Mouse (Mus musculus): ENCODE measurements around the gene Elovl4.

The Elovl4 gene

GRCm38 (mm10) chr9:83805977-83806815 is at the start of gene Elovl4:
Gene Elovl4, minus strand, starts transcription at chr9:83806277.
- peak; percentile 95 for DNase-seq

GRCm38 (mm10) chr9:83852464-83852863 is 46.4 kb upstream of the Elovl4 start:
- DNase-seq, result no peak

GRCm38 (mm10) chr9:83834748-83835313 is 28.8 kb upstream of the Elovl4 start:
- DNase-seq, result no peak

GRCm38 (mm10) chr9:83833811-83834747 is 28.0 kb upstream of the Elovl4 start, which contains the start of gene Ttk:
Gene Ttk, plus strand, starts transcription at chr9:83834689.
- DNase-seq, result peak; percentile 93

- DNase-seq, result no peak
These were observed 25.1 kb upstream of the Elovl4 start for GRCm38 (mm10) chr9:83831152-83831551.

GRCm38 (mm10) chr9:83829896-83830295 is 23.8 kb upstream of the Elovl4 start:
- no peak for DNase-seq

GRCm38 (mm10) chr9:83822925-83823324 is 16.8 kb upstream of the Elovl4 start:
- DNase-seq, result no peak

GRCm38 (mm10) chr9:83820976-83821375 is 14.9 kb upstream of the Elovl4 start:
- no peak for DNase-seq

- DNase-seq, result no peak
These were observed 13.1 kb upstream of the Elovl4 start for GRCm38 (mm10) chr9:83819188-83819587.

GRCm38 (mm10) chr9:83807562-83807961 is 1.5 kb upstream of the Elovl4 start:
- DNase-seq, result peak; percentile 65

GRCm38 (mm10) chr9:83805164-83805976 is 707 bp downstream of the Elovl4 start:
- peak; percentile 44 for DNase-seq

- peak; percentile 25 for DNase-seq
These were observed 1.7 kb downstream of the Elovl4 start for GRCm38 (mm10) chr9:83804341-83804740.

GRCm38 (mm10) chr9:83797898-83798297 is 8.2 kb downstream of the Elovl4 start:
- DNase-seq, result peak; percentile 20

- peak; percentile 36 for DNase-seq
These were observed 9.2 kb downstream of the Elovl4 start for GRCm38 (mm10) chr9:83796875-83797274.

GRCm38 (mm10) chr9:83789326-83789725 is 16.8 kb downstream of the Elovl4 start:
- no peak for DNase-seq

GRCm38 (mm10) chr9:83785501-83785900 is 20.6 kb downstream of the Elovl4 start:
- no peak for DNase-seq

GRCm38 (mm10) chr9:83778317-83778960 is 27.6 kb downstream of the Elovl4 start:
- no peak for DNase-seq

GRCm38 (mm10) chr9:83761318-83761717 is 44.8 kb downstream of the Elovl4 start:
- DNase-seq, result no peak

GRCm38 (mm10) chr9:83731877-83732276 is 74.2 kb downstream of the Elovl4 start:
- DNase-seq, result no peak

GRCm38 (mm10) chr9:83730836-83731235 is 75.2 kb downstream of the Elovl4 start:
- peak; percentile 18 for DNase-seq
